Mouse (Mus musculus) heart, postnatal 25 days (tissue): ENCODE results near the gene Mllt3. TPM values are rescaled to one million over a fixed set of nuclear protein-coding genes. Genes with fewer than 3 reads are reported as not detected.

Experiments
- DNase-seq: peaks from one replicate; pipeline ENCODE4 v3.0.0; 2022; ENCODE audit warnings: low spot score
- intact Hi-C: fragments of 180-260 bp; cut with DNase I; formaldehyde crosslinking; loops from one replicate; pipeline ENCODE4 v1.15.1; 2025
- total RNA-seq, 2 experiments: library from RNA; stranded (reverse); gene quantifications; 2 replicates each; pipeline ENCODE4 v1.2.3; 2021

Gene Mllt3
- total RNA-seq, 2 experiments from 2014 or later: 11.7 to 12.2 TPM

GRCm38 (mm10) chr4:87759110-87759509 is 274.1 kb downstream of the Mllt3 start:
- intact Hi-C loops: no loop called here
- no peak for DNase-seq

GRCm38 (mm10) chr4:87751515-87751864 is 281.7 kb downstream of the Mllt3 start:
- DNase-seq: no peak
- intact Hi-C loops: no loop called here

GRCm38 (mm10) chr4:87750856-87751514 is 282.2 kb downstream of the Mllt3 start:
- DNase-seq: no peak
- intact Hi-C loops: no loop called here

GRCm38 (mm10) chr4:87749532-87750234 is 283.5 kb downstream of the Mllt3 start:
- intact Hi-C loops: no loop called here
- DNase-seq: no peak

- intact Hi-C loops: no loop called here
- DNase-seq: no peak
Measured at GRCm38 (mm10) chr4:87745016-87745645, 288.0 kb downstream of the Mllt3 start.

GRCm38 (mm10) chr4:87739524-87740128 is 293.5 kb downstream of the Mllt3 start:
- intact Hi-C loops: no loop called here
- no peak for DNase-seq

GRCm38 (mm10) chr4:87739104-87739503 is 294.1 kb downstream of the Mllt3 start:
- no peak for DNase-seq
- intact Hi-C loops: no loop called here

GRCm38 (mm10) chr4:87737201-87737806 is 295.9 kb downstream of the Mllt3 start:
- peak; percentile 33 for DNase-seq
- intact Hi-C loops: no loop called here

GRCm38 (mm10) chr4:87736779-87737178 is 296.4 kb downstream of the Mllt3 start:
- DNase-seq: no peak
- intact Hi-C loops: no loop called here

GRCm38 (mm10) chr4:87731118-87731672 is 302.0 kb downstream of the Mllt3 start:
- DNase-seq: no peak
- intact Hi-C loops: no loop called here

- no peak for DNase-seq
- intact Hi-C loops: no loop called here
Measured at GRCm38 (mm10) chr4:87728581-87728980, 304.6 kb downstream of the Mllt3 start.

GRCm38 (mm10) chr4:87723448-87723847 is 309.7 kb downstream of the Mllt3 start:
- intact Hi-C loops: no loop called here
- DNase-seq: no peak

Other genes starting within 250 kb of the Mllt3 start
- 10 to 100 TPM; 15.0 to 17.0 TPM for gene Focad, start 61.3 kb upstream of the Mllt3 start, total RNA-seq